Mouse (Mus musculus) kidney, postnatal 0 days (tissue): ENCODE data around the gene Rgs12. TPM values are rescaled to one million over a fixed set of nuclear protein-coding genes. Genes with fewer than 3 reads are reported as not detected.

ENCODE experiments used
- ATAC-seq: fragments of 200-750 bp; cut with Nextera tagmentation; replicated peaks from 2 replicates; pipeline ENCODE4 v1.8.0; 2017; ENCODE audit warnings: low read depth, moderate number of reproducible peaks, moderate TSS enrichment, moderate library complexity; ENCODE audit not compliant: low FRiP score
- DNase-seq: peaks from one replicate; pipeline ENCODE4 v3.0.0-alpha.2; 2016; ENCODE audit warnings: low spot score
- H3K27ac ChIP-seq: fragments of 300-500 bp; sonication (generic); 2 replicates; pipeline ENCODE4 v1.5.1; 2014; ENCODE audit warnings: mild to moderate bottlenecking
- H3K27me3 ChIP-seq: fragments of 300-500 bp; sonication (generic); 2 replicates; pipeline ENCODE4 v1.6.1; 2014; ENCODE audit warnings: low read length, mixed read lengths; ENCODE audit not compliant: insufficient read depth
- H3K36me3 ChIP-seq: fragments of 300-500 bp; sonication (generic); 2 replicates; pipeline ENCODE4 v1.6.1; 2014; ENCODE audit warnings: low read length, mixed read lengths; ENCODE audit not compliant: insufficient read depth
- H3K4me1 ChIP-seq: fragments of 300-500 bp; sonication (generic); replicated peaks from 2 replicates; pipeline ENCODE4 v1.6.1; 2014; ENCODE audit warnings: antibody characterized with exemption, low read length, mixed read lengths; ENCODE audit not compliant: insufficient read depth
- H3K4me2 ChIP-seq: fragments of 300-500 bp; sonication (generic); 2 replicates; pipeline ENCODE4 v1.6.1; 2014; ENCODE audit warnings: mild to moderate bottlenecking, low read length, moderate library complexity, mixed read lengths
- H3K4me3 ChIP-seq: fragments of 300-500 bp; sonication (generic); replicated peaks from 2 replicates; pipeline ENCODE4 v1.5.1; 2014; ENCODE audit warnings: low read depth, low read length
- H3K9ac ChIP-seq: fragments of 300-500 bp; sonication (generic); 2 replicates; pipeline ENCODE4 v1.6.1; 2014; ENCODE audit warnings: low read depth, low read length
- H3K9me3 ChIP-seq: fragments of 300-500 bp; sonication (generic); replicated peaks from 2 replicates; pipeline ENCODE4 v1.6.1; 2016; ENCODE audit warnings: low read length, inconsistent platforms, mixed read lengths
- CTCF ChIP-seq: IDR thresholded peaks from 2 replicates; pipeline ENCODE4 v1.5.1; 2016; ENCODE audit warnings: antibody characterized with exemption, low read depth, mild to moderate bottlenecking, moderate library complexity
- WGBS: fragments of 180-500 bp; shearing (Covaris S2); extraction: QIAGEN DNeasy Blood & Tissue Kit; methylation state at CpG from one replicate; pipeline ENCODE4 v1.1.7; 2014; 5-methylcytosine and 5-hydroxymethylcytosine counted together
- polyA plus RNA-seq: library from polyadenylated mRNA; unstranded; fragments of >200 nt; fragmentation: Nextera tagmentation; extraction: Ambion mirVana; gene quantifications from 2 replicates; pipeline ENCODE4 v1.2.1, GENCODE M21; 2015

The Rgs12 gene
- polyA plus RNA-seq, 1 experiment from 2014 or later, result 17.5 TPM

DNA sequence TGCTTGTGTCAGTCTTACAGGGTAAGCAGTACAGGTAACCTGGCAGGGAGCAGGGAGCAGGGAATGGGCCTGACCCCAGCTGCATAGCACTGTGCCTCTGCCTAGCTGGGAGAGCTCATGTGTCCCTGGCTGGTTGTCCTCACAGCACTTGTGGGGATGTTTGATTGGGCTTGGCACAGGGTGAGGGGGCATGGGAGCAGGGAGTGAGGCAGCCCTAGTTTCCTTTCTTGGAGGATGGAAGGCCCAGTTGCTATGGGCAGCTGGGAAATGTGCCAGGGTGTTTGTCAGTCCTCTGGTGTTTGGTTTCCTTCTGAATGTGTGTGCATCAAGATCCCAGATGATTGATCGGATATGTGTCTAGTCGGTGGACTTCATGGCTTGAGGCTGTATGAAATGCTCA lies 7.8 kb downstream of the Rgs12 start:
- Histone ChIP-seq H3K36me3 (no peaks in the 10 kb centered on the region), H3K9me3 (no peaks in the 10 kb centered on the region), H3K27me3 (no peaks in the 10 kb centered on the region), H3K27ac (no peak overlapping the region), H3K4me1 (peaks cover 3% of the 10 kb centered on the region; the same call in 1 of the 2 replicates), H3K4me2 (no peak overlapping the region), H3K4me3 (no peak overlapping the region), H3K9ac (no peak overlapping the region)
- DNase-seq (peak; percentile 28), ATAC-seq (no peak)
- no peak for TF ChIP-seq CTCF
- 57% methylated on average over 2 of the region's 2 CpGs for WGBS

GRCm38 (mm10) chr5:34960021-34960420 lies 10.8 kb downstream of the Rgs12 start:
- Histone ChIP-seq H3K4me3 (no peak overlapping the region), H3K36me3 (peaks cover under 1% of the 10 kb centered on the region; the same call in 1 of the 2 replicates), H3K4me1 (peaks cover 3% of the 10 kb centered on the region; the same call in 1 of the 2 replicates), H3K27me3 (no peaks in the 10 kb centered on the region), H3K4me2 (no peak overlapping the region), H3K9ac (no peak overlapping the region), H3K9me3 (no peaks in the 10 kb centered on the region), H3K27ac (no peak overlapping the region)
- DNase-seq (no peak), ATAC-seq (no peak)
- TF ChIP-seq CTCF, result no peak
- WGBS, result 87% methylated on average over 1 of the region's 1 CpGs

DNA sequence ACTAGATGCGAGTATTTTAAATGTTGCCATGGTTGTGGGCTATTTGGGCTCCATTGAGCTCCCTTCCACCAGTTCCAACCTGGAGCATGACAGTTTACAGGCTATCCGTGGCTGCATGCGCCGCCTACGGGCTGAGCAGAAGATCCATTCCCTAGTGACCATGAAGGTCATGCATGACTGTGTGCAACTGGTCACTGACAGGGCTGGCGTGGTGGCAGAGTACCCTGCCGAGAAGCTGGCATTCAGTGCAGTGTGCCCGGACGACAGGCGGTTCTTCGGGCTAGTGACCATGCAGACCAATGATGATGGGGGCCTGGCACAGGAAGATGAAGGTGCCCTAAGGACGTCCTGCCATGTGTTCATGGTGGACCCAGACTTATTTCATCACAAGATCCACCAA lies 16.3 kb downstream of the Rgs12 start:
- H3K4me1 ChIP-seq, result no peaks in the 10 kb centered on the region
- H3K9me3 ChIP-seq, result no peaks in the 10 kb centered on the region
- ATAC-seq (no peak), DNase-seq (no peak)
- H3K27me3 ChIP-seq, result no peaks in the 10 kb centered on the region
- TF ChIP-seq CTCF, result no peak
- no peak overlapping the region for H3K27ac ChIP-seq
- no peak overlapping the region for H3K9ac ChIP-seq
- 85% methylated on average over 12 of the region's 12 CpGs for WGBS
- H3K4me3 ChIP-seq, result no peak overlapping the region
- peaks cover 15% of the 10 kb centered on the region; the same call in 1 of the 2 replicates for H3K36me3 ChIP-seq
- H3K4me2 ChIP-seq, result no peak overlapping the region

- TF ChIP-seq CTCF, result no peak
- H3K27me3 ChIP-seq, result no peaks in the 10 kb centered on the region
- WGBS, result 81% methylated on average over 5 of the region's 5 CpGs
Observed at GRCm38 (mm10) chr5:34968386-34968785, 19.1 kb downstream of the Rgs12 start.

DNA sequence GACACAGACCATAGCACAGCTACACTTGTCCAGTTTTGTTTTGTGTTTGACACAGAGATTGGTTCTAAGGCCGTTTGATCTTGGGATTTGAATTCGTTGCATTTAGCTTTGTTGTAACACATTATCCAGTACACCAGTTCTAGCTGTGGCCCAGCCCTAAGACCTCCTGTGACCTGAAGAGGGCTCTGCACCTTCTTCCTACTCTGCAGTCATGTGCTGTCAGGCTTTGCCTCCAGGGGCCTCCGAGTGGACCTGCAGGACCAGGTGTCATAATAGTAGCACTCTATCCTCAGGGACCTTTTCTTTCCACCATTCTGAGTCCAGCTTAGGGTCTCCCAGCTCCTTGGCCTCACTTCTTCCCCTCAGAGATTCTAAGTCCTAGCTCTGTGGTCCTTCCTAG lies 23.2 kb downstream of the Rgs12 start:
- Histone ChIP-seq H3K9ac (no peak overlapping the region), H3K36me3 (0 out of 2 replicates have a peak, but pooled peaks cover 15% of the 10 kb centered on the region), H3K4me2 (no peak overlapping the region), H3K27me3 (no peaks in the 10 kb centered on the region), H3K4me1 (no peaks in the 10 kb centered on the region), H3K9me3 (no peaks in the 10 kb centered on the region), H3K27ac (no peak overlapping the region), H3K4me3 (no peak overlapping the region)
- WGBS, result 92% methylated on average over 3 of the region's 3 CpGs
- no peak for TF ChIP-seq CTCF
- no peak for ATAC-seq
- no peak for DNase-seq

More at GRCm38 (mm10) chr5:34968386-34968785, 19.1 kb downstream of the Rgs12 start:
- no peak for ATAC-seq
- H3K9ac ChIP-seq, result no peak overlapping the region
- H3K9me3 ChIP-seq, result no peaks in the 10 kb centered on the region
- H3K4me3 ChIP-seq, result no peak overlapping the region
- H3K27ac ChIP-seq, result no peak overlapping the region
- H3K4me2 ChIP-seq, result no peak overlapping the region
- peaks cover 15% of the 10 kb centered on the region; the same call in 1 of the 2 replicates for H3K36me3 ChIP-seq
- no peak for DNase-seq
- H3K4me1 ChIP-seq, result no peaks in the 10 kb centered on the region

- Histone ChIP-seq H3K36me3 (0 out of 2 replicates have a peak, but pooled peaks cover 15% of the 10 kb centered on the region), H3K4me2 (no peak overlapping the region), H3K4me3 (no peak overlapping the region), H3K27me3 (no peaks in the 10 kb centered on the region), H3K9me3 (no peaks in the 10 kb centered on the region), H3K27ac (no peak overlapping the region), H3K4me1 (no peaks in the 10 kb centered on the region), H3K9ac (no peak overlapping the region)
- no peak for ATAC-seq
- DNase-seq, result no peak
- TF ChIP-seq CTCF, result no peak
- WGBS, result 84% methylated on average over 8 of the region's 8 CpGs
Observed at GRCm38 (mm10) chr5:34973560-34974317, 24.5 kb downstream of the Rgs12 start.
